Mouse (Mus musculus) urinary bladder, postnatal 14 days (tissue): ENCODE data around the gene Adgrl3.

Source experiments
- DNase-seq: peaks from one replicate; pipeline ENCODE4 v3.0.0; 2021; ENCODE audit warnings: low spot score

Adgrl3 gene

GRCm38 (mm10) chr5:81674275-81674974 is 654.5 kb downstream of the Adgrl3 start:
- DNase-seq = no peak

DNA sequence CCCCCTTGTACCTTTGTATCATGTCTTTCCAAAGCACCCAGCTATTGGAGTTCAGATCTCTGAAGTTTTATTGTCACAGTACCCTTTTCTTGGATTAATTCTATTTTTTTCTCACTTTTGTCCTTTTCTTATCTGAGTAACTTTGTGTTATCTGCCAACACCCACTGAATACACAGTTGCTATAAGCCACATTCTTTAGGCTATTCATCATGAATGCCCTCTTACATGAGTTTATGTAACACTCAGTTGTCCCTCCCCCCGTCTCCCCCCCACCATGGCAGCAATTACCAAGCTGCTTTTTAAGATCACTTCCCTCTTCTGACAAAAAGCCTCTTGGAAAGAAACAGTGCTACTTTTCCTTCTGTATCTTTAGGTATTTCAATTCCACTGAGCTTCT is 655.0 kb downstream of the Adgrl3 start:
- no peak for DNase-seq

- no peak for DNase-seq
Measured at GRCm38 (mm10) chr5:81676896-81677295, 657.0 kb downstream of the Adgrl3 start.

GRCm38 (mm10) chr5:81686206-81686605 is 666.3 kb downstream of the Adgrl3 start:
- no peak for DNase-seq

GRCm38 (mm10) chr5:81686845-81687244 is 666.9 kb downstream of the Adgrl3 start:
- peak; percentile 57 for DNase-seq

DNA sequence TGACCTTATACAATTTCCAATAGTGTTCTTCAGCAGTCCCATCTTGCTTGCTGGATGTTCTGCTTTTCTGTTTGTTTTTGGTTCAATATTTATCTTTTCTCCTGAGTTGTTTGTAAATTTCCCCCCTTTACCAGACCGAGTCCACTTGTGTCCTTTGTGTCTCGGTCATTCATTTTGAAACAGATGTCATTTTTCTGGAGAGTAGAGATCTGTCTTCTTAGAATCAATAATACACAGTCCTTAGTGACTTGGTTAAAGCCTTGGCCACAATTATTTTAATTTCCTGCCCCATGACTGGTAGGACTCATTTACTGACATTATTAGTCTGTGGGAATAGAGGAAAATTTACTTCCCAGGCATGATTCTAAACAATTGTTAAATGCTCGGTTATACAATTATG is 709.7 kb downstream of the Adgrl3 start:
- no peak for DNase-seq

DNA sequence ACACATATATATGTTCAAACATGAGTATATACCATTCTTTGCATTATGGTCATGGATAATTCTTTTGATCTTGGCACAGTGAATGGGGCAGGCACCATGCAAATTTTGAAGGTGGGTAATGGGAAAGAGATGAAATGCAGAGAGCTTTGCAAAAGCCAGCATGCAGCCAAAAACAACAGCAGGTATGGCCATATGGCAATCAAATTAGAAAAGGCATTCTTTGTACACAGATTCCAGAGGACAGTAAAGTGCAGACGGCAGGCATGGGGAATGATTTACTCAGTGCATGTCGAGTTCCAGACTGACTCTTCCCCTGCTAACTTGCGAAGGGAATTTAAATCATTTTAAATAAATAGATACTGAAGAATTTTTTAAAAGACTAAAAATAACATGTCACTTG is 716.1 kb downstream of the Adgrl3 start:
- no peak for DNase-seq

DNA sequence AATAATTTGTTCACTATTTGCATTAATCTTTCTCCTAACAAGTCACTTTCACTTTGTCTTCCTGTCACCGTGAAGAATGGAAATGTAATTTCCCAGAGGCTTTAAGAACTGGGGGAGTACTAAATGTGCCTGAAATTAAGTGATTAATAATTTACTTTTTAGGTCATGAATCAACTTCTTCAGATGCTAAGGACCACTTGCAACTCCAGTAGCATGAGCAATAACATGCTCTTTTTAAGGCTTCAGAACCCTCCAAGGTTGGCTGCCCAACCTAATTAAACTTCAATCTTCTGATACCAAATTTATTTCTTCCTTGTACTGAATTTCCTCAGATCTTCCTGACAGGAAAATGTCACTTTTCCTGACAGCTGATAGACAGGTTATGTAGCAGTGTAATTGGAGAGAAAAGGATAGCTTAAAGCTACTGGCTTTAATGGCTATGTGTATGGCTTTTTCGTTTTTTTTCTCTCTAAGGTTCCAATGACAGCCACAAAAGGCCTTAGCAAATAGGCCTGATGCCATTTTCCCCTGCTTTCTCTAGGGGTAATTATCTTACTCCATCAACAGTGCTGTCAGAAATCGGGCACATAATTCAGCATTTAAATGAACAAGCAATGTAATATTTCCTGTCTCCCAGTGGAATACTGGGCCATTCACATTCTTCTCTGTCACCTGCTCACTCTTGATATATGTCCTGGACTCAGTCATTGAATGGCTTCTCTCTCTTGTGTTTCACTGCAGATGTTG is 718.5 kb downstream of the Adgrl3 start:
- no peak for DNase-seq

DNA sequence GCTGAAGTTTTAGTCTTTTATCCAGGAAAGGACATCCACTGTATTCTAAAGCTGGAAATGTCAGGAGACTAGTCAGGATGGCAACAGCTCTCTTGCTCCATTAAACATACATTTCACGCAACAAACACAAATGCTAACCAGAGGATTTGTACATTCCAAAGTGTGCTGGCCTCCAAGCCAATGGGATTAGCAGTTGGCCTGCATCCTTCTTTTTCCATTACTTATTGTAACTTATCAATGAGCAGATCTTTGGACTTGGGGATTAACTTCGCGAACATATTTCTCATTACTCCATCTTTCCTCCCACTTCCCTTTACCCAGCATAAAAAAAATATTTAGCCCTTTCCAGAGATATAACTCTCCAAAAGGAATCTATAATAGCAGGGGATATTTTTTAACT is 732.5 kb downstream of the Adgrl3 start:
- DNase-seq = no peak

- DNase-seq = no peak
Measured at GRCm38 (mm10) chr5:81755711-81756110, 735.8 kb downstream of the Adgrl3 start.

GRCm38 (mm10) chr5:81757093-81757725 is 737.3 kb downstream of the Adgrl3 start:
- DNase-seq = no peak

- DNase-seq = no peak
Measured at GRCm38 (mm10) chr5:81776234-81776633, 756.3 kb downstream of the Adgrl3 start.

DNA sequence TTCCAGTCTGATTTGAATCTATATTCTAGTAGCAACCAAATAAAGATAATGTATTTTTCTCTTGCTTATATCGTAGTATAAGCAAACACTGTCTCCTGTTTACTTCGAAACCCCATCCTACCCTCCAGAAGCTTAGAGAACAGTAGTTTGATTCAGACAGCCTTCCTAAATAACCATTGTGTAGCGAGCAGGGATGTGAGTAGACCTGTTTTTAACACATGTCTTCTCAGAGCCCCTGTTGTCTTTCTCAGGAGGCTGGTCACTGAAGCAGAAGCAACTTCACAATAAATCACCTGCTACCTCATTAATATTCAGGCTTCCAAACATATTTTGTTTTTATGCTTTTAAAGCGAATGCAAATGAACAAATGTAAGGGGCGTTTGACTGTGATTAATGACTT is 756.8 kb downstream of the Adgrl3 start:
- DNase-seq = no peak

DNA sequence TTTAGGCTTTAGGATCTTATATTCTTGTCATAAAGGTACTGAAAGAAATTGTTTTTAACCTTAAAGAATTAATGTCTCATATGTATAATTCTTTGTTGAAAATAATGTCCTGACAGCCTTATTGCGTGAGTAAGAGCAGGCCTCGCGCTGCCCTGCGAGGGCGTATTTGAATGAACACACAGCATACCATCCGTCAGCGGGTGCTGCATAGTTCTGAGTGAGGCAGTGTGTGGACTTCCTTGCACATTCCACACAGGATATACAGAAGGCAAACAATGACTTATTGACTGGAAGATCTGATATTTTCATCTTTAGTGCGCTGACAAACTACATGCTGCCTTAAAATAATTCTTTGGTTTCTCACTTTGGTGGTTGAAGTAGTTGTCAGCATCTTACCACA is 764.8 kb downstream of the Adgrl3 start:
- no peak for DNase-seq

- DNase-seq = no peak
Measured at GRCm38 (mm10) chr5:81790710-81791109, 770.8 kb downstream of the Adgrl3 start.

DNA sequence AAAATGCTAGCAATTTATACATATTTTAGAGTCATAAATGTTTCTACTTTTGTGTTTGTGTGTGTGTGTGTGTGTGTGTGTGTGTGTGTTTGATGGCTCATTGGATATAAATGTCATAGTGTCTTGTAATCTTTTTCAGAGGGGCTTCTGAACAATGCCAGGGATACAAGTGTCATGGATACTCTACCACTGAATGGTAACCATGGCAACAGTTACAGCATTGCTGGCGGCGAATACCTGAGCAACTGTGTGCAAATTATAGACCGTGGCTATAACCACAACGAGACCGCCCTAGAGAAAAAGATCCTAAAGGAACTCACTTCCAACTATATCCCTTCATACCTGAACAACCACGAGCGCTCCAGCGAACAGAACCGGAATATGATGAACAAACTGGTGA is 774.2 kb downstream of the Adgrl3 start:
- DNase-seq = no peak

GRCm38 (mm10) chr5:81794601-81795000 is 774.7 kb downstream of the Adgrl3 start:
- no peak for DNase-seq

DNA sequence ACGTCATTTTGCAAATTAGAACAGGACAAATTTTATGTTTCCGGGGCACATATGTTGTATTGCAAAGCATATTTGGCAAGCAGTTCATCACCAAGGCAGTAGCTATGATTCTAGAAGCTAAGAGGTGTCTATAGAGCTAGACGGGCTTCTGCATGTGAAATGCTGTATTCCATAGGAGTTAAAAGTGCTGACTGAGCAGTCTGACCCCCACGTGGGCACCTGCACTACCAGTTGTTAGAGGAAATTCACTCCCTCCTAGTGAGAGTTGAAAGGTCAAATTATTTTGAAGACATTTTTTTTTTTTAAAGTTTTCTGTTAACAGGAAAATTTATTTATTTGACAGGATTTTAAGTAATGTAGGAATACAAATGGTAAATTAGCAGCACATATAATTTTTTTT is 776.2 kb downstream of the Adgrl3 start:
- no peak for DNase-seq

GRCm38 (mm10) chr5:81810966-81811365 is 791.0 kb downstream of the Adgrl3 start:
- no peak for DNase-seq

DNA sequence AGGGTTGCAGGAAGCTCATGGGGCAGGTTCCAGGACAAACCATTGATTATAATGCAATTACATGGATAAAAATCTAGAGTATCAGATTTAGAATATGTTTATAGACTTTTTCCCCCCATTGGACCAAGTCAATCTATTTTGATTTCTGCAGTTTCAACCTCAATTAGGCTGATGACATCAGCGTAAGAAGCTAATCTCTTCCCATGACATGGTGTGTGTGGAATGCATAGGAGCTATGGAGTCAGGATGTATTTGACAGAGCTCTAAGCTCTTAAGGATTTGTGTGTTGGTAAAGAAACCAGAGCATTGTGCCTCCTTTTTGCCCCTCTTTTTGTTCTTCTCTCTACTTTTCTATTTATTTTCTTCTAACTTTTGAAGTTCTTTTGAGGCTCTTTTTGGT is 812.1 kb downstream of the Adgrl3 start:
- no peak for DNase-seq

DNA sequence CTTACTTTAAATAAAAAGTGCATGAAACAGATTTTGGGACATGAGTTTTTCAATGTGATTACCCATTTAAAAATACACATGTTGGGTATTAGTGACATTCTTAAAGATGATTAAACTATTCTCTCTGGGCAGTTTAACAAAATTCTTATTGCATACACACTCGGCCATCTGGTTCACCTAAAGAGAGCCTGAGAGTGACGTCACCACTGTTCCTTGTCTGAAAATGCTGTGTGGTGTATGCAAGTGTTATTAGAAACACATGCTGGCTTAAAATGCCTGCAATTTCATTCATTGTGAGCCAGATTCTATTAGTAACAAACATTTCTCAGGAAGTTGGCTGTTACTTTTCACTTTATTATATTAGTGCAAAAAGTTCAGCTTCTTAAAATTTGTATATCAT is 812.7 kb downstream of the Adgrl3 start:
- DNase-seq = no peak

GRCm38 (mm10) chr5:81837860-81838259 is 817.9 kb downstream of the Adgrl3 start:
- DNase-seq = no peak

DNA sequence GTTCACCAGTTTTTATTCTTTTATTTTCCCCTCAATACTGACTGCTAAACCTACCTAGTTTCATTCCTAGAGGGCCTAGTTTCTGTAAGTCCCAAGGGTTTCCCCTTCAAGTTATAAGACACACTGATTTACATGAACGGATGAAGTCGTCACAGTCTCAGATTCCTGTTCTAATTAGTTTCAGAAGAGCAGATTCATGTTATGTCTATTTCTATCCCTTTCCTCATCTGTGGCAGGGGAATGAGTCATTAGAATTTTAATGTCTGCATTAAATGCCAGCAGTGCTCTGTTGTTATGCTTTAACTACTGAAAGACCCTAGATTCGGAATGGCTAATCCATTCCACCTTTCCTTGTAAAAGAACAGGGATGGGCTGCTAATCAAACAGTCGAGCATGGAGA is 823.9 kb downstream of the Adgrl3 start:
- no peak for DNase-seq
